Mouse (Mus musculus) layer of hippocampus, adult 18-20 months (tissue): ENCODE results near the gene Xpr1. TPM values are rescaled to one million over a fixed set of nuclear protein-coding genes. Genes with fewer than 3 reads are reported as not detected.
A peak's percentile ranks its signal among the peaks of the same experiment; 100 is the strongest.

Experiments used
- DNase-seq, 2 experiments: peaks; one replicate each; pipeline ENCODE4 v3.0.0; 2022; ENCODE audit warnings: low spot score in 2 of 2
- total RNA-seq, 2 experiments: library from RNA; stranded (reverse); gene quantifications; 2 replicates each; pipeline ENCODE4 v1.2.3; 2021

Gene Xpr1
- total RNA-seq, 2 experiments from 2014 or later = 83.2 to 86.2 TPM

- DNase-seq = no peak
These were observed 9.3 kb downstream of the Xpr1 start for GRCm38 (mm10) chr1:155407697-155408576.

- no peak for DNase-seq
These were observed 17.2 kb downstream of the Xpr1 start for GRCm38 (mm10) chr1:155400056-155400455.

GRCm38 (mm10) chr1:155394829-155395228 lies 22.4 kb downstream of the Xpr1 start:
- peak in 1 of 2 experiments; percentile 61 for DNase-seq

- no peak for DNase-seq
These were observed 23.2 kb downstream of the Xpr1 start for GRCm38 (mm10) chr1:155394021-155394420.

GRCm38 (mm10) chr1:155392825-155393224 lies 24.4 kb downstream of the Xpr1 start:
- no peak for DNase-seq

GRCm38 (mm10) chr1:155391537-155391936 lies 25.7 kb downstream of the Xpr1 start:
- DNase-seq = no peak

GRCm38 (mm10) chr1:155388418-155388817 lies 28.8 kb downstream of the Xpr1 start:
- no peak for DNase-seq

GRCm38 (mm10) chr1:155386551-155386950 lies 30.7 kb downstream of the Xpr1 start:
- DNase-seq = no peak

- DNase-seq = no peak
These were observed 33.6 kb downstream of the Xpr1 start for GRCm38 (mm10) chr1:155383319-155384302.

- DNase-seq = no peak
These were observed 35.3 kb downstream of the Xpr1 start for GRCm38 (mm10) chr1:155381931-155382330.

GRCm38 (mm10) chr1:155379289-155379688 lies 37.9 kb downstream of the Xpr1 start:
- no peak for DNase-seq

GRCm38 (mm10) chr1:155372821-155373220 lies 44.4 kb downstream of the Xpr1 start:
- no peak for DNase-seq

GRCm38 (mm10) chr1:155370075-155370658 lies 47.0 kb downstream of the Xpr1 start:
- DNase-seq = no peak

GRCm38 (mm10) chr1:155366366-155366765 lies 50.8 kb downstream of the Xpr1 start:
- DNase-seq = no peak

- no peak for DNase-seq
These were observed 55.6 kb downstream of the Xpr1 start for GRCm38 (mm10) chr1:155361502-155362126.

- DNase-seq = no peak
These were observed 64.1 kb downstream of the Xpr1 start for GRCm38 (mm10) chr1:155353096-155353495.

GRCm38 (mm10) chr1:155351527-155351926 lies 65.7 kb downstream of the Xpr1 start:
- no peak for DNase-seq

GRCm38 (mm10) chr1:155348491-155348890 lies 68.7 kb downstream of the Xpr1 start:
- no peak for DNase-seq

- no peak for DNase-seq
These were observed 69.9 kb downstream of the Xpr1 start for GRCm38 (mm10) chr1:155347339-155347738.

GRCm38 (mm10) chr1:155344019-155344418 lies 73.2 kb downstream of the Xpr1 start:
- DNase-seq = no peak

- no peak for DNase-seq
These were observed 77.6 kb downstream of the Xpr1 start for GRCm38 (mm10) chr1:155339622-155340021.
